Mouse (Mus musculus) erythroblast, adult 5-6 weeks (primary cell): ENCODE data around the gene Ccr7. TPM values are rescaled to one million over a fixed set of nuclear protein-coding genes. Genes with fewer than 3 reads are reported as not detected.

ENCODE experiments used
- ATAC-seq: replicated peaks from 2 replicates; pipeline ENCODE4 v1.8.0; 2016; ENCODE audit warnings: moderate number of reproducible peaks, mild to moderate bottlenecking, moderate TSS enrichment, inconsistent platforms; ENCODE audit not compliant: poor library complexity, low FRiP score, severe bottlenecking
- total RNA-seq, 2 experiments: library from RNA; stranded (forward) in 1 of 2; stranded (reverse) in 1 of 2; fragments of 150-400 nt in 1 of 2; fragments of 200-764, 138-1000 nt in 1 of 2; gene quantifications; 2 replicates each; pipeline versions ENCODE4 v1.2.3 to v1.2.4; 2015 to 2017; ENCODE audit warnings: low replicate concordance in 2 of 2

The Ccr7 gene
- total RNA-seq, 2 experiments from 2014 or later = 0.60 to 2.9 TPM

GRCm38 (mm10) chr11:99096996-99097774 lies 57.7 kb downstream of the Ccr7 start:
- no peak for ATAC-seq

DNA sequence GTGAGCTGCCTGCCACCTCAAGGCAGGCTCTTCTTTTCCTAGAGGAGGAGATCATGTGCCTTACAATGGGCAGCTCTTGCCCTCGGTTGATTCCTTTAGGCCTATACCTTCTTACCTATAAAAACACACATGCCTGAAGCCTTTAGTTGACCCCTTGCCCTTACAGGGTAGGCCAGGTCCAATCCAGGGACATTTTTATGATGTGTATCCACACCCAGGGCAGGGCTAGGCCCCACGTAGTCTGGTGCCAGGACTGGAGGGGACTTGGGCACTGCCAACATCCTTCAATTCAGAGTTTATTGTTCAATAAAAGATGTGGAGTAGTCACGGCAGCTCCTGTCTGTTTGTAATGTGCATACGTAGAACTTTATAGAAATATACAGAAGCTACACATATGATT lies 58.5 kb downstream of the Ccr7 start:
- no peak for ATAC-seq

GRCm38 (mm10) chr11:99095759-99096158 lies 59.1 kb downstream of the Ccr7 start:
- ATAC-seq = no peak

DNA sequence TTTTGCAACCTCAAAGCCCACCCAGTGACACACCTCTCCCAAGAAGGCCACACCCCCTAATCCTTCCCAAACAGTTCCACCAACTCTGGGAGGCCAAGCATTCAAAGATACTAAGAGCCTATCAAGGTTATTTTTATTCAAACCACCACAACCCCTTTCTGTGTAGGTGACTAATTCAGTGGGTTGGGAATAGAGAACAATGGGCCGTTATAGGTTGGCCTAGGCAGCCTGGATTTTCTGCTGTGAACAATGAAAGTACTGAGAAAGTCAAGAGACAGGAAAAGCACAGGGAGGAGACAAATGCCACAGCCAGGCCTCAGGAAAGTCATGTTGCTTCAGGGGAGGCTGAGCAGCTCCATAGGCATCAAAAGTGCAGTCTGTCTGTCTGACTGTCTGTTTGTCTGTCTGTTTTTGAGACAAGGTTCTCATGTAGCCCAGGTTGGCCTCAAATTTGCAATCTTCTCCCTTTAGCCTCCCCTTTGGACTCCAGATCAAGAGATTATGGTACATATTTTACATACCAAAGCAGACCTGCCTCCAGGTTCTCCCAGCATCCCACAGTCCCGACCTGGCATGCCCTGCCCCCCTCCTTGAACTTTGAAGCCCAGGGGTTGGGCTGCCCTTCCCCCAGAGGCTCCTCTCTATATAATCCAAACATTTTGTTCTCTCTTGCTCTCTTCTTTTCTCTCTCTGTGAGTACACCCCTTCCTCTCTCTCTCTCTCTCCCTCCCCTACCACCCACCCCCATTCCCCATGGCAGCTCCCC lies 59.8 kb downstream of the Ccr7 start:
- ATAC-seq = no peak

Other genes starting within 250 kb of the Ccr7 start
- 20.0 and 20.1 TPM in 2 replicates for gene Cdc6, start 247.3 kb downstream of the Ccr7 start, total RNA-seq (2015; ENCODE audit: low replicate concordance)
- gene Cdc6, start 247.3 kb downstream of the Ccr7 start, total RNA-seq (2017; ENCODE audit: low replicate concordance) = 46.7 and 54.2 TPM in 2 replicates
- 13.1 and 13.2 TPM in 2 replicates for gene Rara, start 227.3 kb downstream of the Ccr7 start, total RNA-seq (2015; ENCODE audit: low replicate concordance)
- 2.8 TPM in 2 replicates for gene Rara, start 227.3 kb downstream of the Ccr7 start, total RNA-seq (2017; ENCODE audit: low replicate concordance)
- gene Gjd3, start 172.1 kb downstream of the Ccr7 start, total RNA-seq (2015; ENCODE audit: low replicate concordance) = not detected in 2 replicates
- gene Gjd3, start 172.1 kb downstream of the Ccr7 start, total RNA-seq (2017; ENCODE audit: low replicate concordance) = not detected in 2 replicates
- 132 and 152 TPM in 2 replicates for gene Top2a, start 130.9 kb downstream of the Ccr7 start, total RNA-seq (2015; ENCODE audit: low replicate concordance)
- gene Top2a, start 130.9 kb downstream of the Ccr7 start, total RNA-seq (2017; ENCODE audit: low replicate concordance) = 334 and 394 TPM in 2 replicates
- 10.8 and 29.7 TPM in 2 replicates for gene Igfbp4, start 113.8 kb downstream of the Ccr7 start, total RNA-seq (2015; ENCODE audit: low replicate concordance)
- 26.1 and 41.5 TPM in 2 replicates for gene Igfbp4, start 113.8 kb downstream of the Ccr7 start, total RNA-seq (2017; ENCODE audit: low replicate concordance)
- 0.77 TPM in 1 of 2 replicates, not detected in the other for gene Tns4, start 65.8 kb downstream of the Ccr7 start, total RNA-seq (2015; ENCODE audit: low replicate concordance)
- gene Tns4, start 65.8 kb downstream of the Ccr7 start, total RNA-seq (2017; ENCODE audit: low replicate concordance) = 0.42 TPM in 1 of 2 replicates, not detected in the other
- gene Smarce1, start 75.9 kb upstream of the Ccr7 start, total RNA-seq (2015; ENCODE audit: low replicate concordance) = 70.0 and 77.8 TPM in 2 replicates
- 133 and 177 TPM in 2 replicates for gene Smarce1, start 75.9 kb upstream of the Ccr7 start, total RNA-seq (2017; ENCODE audit: low replicate concordance)
- not detected in 2 replicates for gene Krt222, start 89.0 kb upstream of the Ccr7 start, total RNA-seq (2015; ENCODE audit: low replicate concordance)
- 0.28 TPM in 1 of 2 replicates, not detected in the other for gene Krt222, start 89.0 kb upstream of the Ccr7 start, total RNA-seq (2017; ENCODE audit: low replicate concordance)
- gene Krt24, start 130.2 kb upstream of the Ccr7 start, total RNA-seq (2015; ENCODE audit: low replicate concordance) = not detected in 2 replicates
- not detected in 2 replicates for gene Krt24, start 130.2 kb upstream of the Ccr7 start, total RNA-seq (2017; ENCODE audit: low replicate concordance)
- gene Krt25, start 167.9 kb upstream of the Ccr7 start, total RNA-seq (2015; ENCODE audit: low replicate concordance) = not detected in 2 replicates
- gene Krt25, start 167.9 kb upstream of the Ccr7 start, total RNA-seq (2017; ENCODE audit: low replicate concordance) = not detected in 2 replicates
- not detected in 2 replicates for gene Krt26, start 182.9 kb upstream of the Ccr7 start, total RNA-seq (2015; ENCODE audit: low replicate concordance)
- gene Krt26, start 182.9 kb upstream of the Ccr7 start, total RNA-seq (2017; ENCODE audit: low replicate concordance) = not detected in 2 replicates
- not detected in 2 replicates for gene Krt27, start 196.0 kb upstream of the Ccr7 start, total RNA-seq (2015; ENCODE audit: low replicate concordance)
- not detected in 2 replicates for gene Krt27, start 196.0 kb upstream of the Ccr7 start, total RNA-seq (2017; ENCODE audit: low replicate concordance)
- not detected in 2 replicates for gene Krt28, start 219.8 kb upstream of the Ccr7 start, total RNA-seq (2015; ENCODE audit: low replicate concordance)
- gene Krt28, start 219.8 kb upstream of the Ccr7 start, total RNA-seq (2017; ENCODE audit: low replicate concordance) = not detected in 2 replicates
- not detected in 2 replicates for gene Krt10, start 234.3 kb upstream of the Ccr7 start, total RNA-seq (2015; ENCODE audit: low replicate concordance)
- gene Krt10, start 234.3 kb upstream of the Ccr7 start, total RNA-seq (2017; ENCODE audit: low replicate concordance) = not detected in 2 replicates